Mouse (Mus musculus) midbrain, embryonic 13.5 days (tissue): ENCODE measurements around the gene Tmem163. TPM values are rescaled to one million over a fixed set of nuclear protein-coding genes. Genes with fewer than 3 reads are reported as not detected.

Source experiments
- ATAC-seq: fragments of 200-750 bp; cut with Nextera tagmentation; 2 replicates; pipeline ENCODE4 v1.8.0; 2017; ENCODE audit warnings: mild to moderate bottlenecking, moderate TSS enrichment, moderate library complexity
- H3K27ac ChIP-seq: fragments of 300-500 bp; sonication (generic); 2 replicates; pipeline ENCODE4 v1.5.1; 2015; ENCODE audit warnings: inconsistent platforms, mild to moderate bottlenecking, moderate library complexity
- H3K27me3 ChIP-seq: fragments of 300-500 bp; sonication (generic); 2 replicates; pipeline ENCODE4 v1.6.1; 2015; ENCODE audit warnings: mild to moderate bottlenecking, inconsistent platforms
- H3K36me3 ChIP-seq: fragments of 300-500 bp; sonication (generic); 2 replicates; pipeline ENCODE4 v1.6.1; 2015; ENCODE audit warnings: mild to moderate bottlenecking, inconsistent platforms
- H3K4me1 ChIP-seq: fragments of 300-500 bp; sonication (generic); replicated peaks from 2 replicates; pipeline ENCODE4 v1.6.1; 2015; ENCODE audit warnings: inconsistent platforms
- H3K4me2 ChIP-seq: fragments of 300-500 bp; sonication (generic); replicated peaks from 2 replicates; pipeline ENCODE4 v1.6.1; 2015; ENCODE audit warnings: moderate library complexity, mild to moderate bottlenecking, inconsistent platforms
- H3K4me3 ChIP-seq: fragments of 300-500 bp; sonication (generic); replicated peaks from 2 replicates; pipeline ENCODE4 v1.5.1; 2015; ENCODE audit warnings: mild to moderate bottlenecking, inconsistent platforms
- H3K9ac ChIP-seq: fragments of 300-500 bp; sonication (generic); replicated peaks from 2 replicates; pipeline ENCODE4 v1.6.1; 2015; ENCODE audit warnings: mild to moderate bottlenecking, inconsistent platforms
- H3K9me3 ChIP-seq: fragments of 300-500 bp; sonication (generic); 2 replicates; pipeline ENCODE4 v1.6.1; 2016; ENCODE audit warnings: mild to moderate bottlenecking, inconsistent platforms
- WGBS: fragments of 180-500 bp; shearing (Covaris S2); methylation state at CpG from one replicate; pipeline ENCODE4 v1.1.7; 2015; 5-methylcytosine and 5-hydroxymethylcytosine counted together
- polyA plus RNA-seq: library from polyadenylated mRNA; unstranded; fragments of >200 nt; fragmentation: Nextera tagmentation; extraction: Ambion mirVana; gene quantifications from 2 replicates; pipeline ENCODE4 v1.2.1, GENCODE M21; 2015

Tmem163 gene
- polyA plus RNA-seq, 1 experiment from 2014 or later = 65.8 TPM

DNA sequence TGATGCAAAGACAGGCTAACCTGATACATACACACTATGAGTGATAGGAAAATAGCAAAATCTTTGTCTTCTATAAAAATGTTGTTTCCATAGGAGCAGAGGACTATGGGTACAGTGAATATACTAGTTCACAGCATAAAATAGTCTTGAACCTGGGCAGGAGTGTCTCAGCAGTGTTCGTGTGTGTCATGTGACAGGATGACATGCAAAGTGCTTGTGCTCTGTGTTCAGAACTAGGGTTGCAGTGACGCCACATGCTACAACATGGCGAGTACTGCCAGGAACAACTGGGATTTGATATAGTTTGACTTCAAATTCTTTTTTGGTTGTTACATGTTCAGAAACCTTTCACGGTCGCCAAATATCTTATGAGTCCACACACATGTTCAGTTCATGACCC lies 92.3 kb downstream of the Tmem163 start:
- Histone ChIP-seq H3K36me3 (no peaks in the 10 kb centered on the region), H3K9me3 (no peaks in the 10 kb centered on the region), H3K4me3 (no peak overlapping the region), H3K4me1 (no peaks in the 10 kb centered on the region), H3K4me2 (no peak overlapping the region), H3K27me3 (no peaks in the 10 kb centered on the region), H3K9ac (no peak overlapping the region), H3K27ac (no peak overlapping the region)
- 89% methylated on average over 5 of the region's 5 CpGs for WGBS
- ATAC-seq = no peak

GRCm38 (mm10) chr1:127586156-127586555 lies 93.2 kb downstream of the Tmem163 start:
- no peak for ATAC-seq
- no peak overlapping the region for H3K9ac ChIP-seq
- H3K27ac ChIP-seq = no peak overlapping the region
- H3K9me3 ChIP-seq = no peaks in the 10 kb centered on the region
- H3K4me3 ChIP-seq = no peak overlapping the region
- no peak overlapping the region for H3K4me2 ChIP-seq
- H3K36me3 ChIP-seq = no peaks in the 10 kb centered on the region
- no peaks in the 10 kb centered on the region for H3K4me1 ChIP-seq
- 88% methylated on average over 1 of the region's 1 CpGs for WGBS
- H3K27me3 ChIP-seq = no peaks in the 10 kb centered on the region

DNA sequence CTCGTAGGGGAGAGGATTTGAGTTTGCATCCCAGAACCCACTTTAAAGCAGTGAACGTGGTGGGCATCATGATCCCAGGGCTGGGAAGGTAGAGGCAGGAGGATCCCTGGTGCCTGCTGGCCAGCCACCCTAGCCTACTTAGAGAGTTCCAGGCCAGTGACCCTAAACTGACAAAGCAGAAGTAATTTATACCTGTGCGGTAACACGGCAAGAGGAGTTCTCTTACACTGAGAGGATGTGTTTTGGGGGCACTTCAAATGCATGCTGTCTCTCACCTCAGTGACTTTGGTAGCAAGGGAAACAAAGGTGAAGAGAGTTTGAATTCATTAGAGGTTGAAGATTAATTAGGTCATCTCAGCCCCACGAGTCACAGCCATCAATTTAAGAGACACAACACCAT lies 101.4 kb downstream of the Tmem163 start:
- Histone ChIP-seq H3K4me3 (no peak overlapping the region), H3K27ac (no peak overlapping the region), H3K9ac (no peak overlapping the region), H3K4me2 (no peak overlapping the region), H3K36me3 (no peaks in the 10 kb centered on the region), H3K4me1 (peaks cover 31% of the 10 kb centered on the region), H3K27me3 (no peaks in the 10 kb centered on the region), H3K9me3 (no peaks in the 10 kb centered on the region)
- WGBS = 68% methylated on average over 5 of the region's 5 CpGs
- ATAC-seq = no peak

DNA sequence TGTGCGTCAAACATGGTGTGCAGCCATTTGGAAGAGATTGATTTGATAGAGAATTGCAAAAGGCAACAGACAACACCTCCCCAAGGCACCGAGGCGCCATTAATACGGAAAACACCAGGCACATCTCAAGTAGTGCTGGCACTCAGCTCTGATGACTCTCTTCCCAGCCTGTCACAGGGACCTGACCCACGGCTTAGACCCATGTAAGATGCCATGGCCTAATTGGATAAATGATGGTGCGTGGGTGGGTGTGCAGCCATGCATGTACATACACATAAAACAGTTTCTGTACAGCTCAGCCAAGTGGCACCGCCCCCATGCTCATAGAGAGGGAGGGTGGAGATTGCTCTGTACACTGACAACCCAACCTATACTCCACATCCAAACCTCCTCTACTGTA lies 102.3 kb downstream of the Tmem163 start:
- WGBS = 41% methylated on average over 7 of the region's 7 CpGs
- Histone ChIP-seq H3K4me1 (peaks cover 31% of the 10 kb centered on the region), H3K27ac (peak overlapping the region; percentile 15; the same call in 1 of the 2 replicates), H3K9ac (no peak overlapping the region), H3K9me3 (no peaks in the 10 kb centered on the region), H3K36me3 (no peaks in the 10 kb centered on the region), H3K4me3 (no peak overlapping the region), H3K4me2 (peak overlapping the region; percentile 16; the same call in 1 of the 2 replicates), H3K27me3 (no peaks in the 10 kb centered on the region)
- peak; percentile 75 for ATAC-seq

DNA sequence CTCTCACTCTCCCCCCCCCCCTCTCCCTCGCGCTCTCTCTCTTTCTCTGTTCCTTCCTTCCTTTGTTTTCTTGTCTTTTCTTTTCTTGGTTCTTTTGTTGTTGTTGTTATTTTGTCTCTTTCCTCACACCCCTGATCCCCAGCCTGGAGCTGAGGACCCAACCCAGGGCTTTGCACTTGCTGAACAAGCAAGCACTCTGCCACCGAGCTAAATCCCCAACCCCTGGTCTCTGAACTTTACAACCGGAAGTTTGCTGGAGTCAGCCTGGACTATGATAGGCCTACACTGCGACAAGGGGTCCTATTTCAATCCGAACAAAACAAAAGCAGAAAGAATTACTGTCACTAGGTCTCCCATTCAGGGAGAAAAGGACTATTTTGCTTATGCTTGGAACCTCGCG lies 102.8 kb downstream of the Tmem163 start:
- H3K27me3 ChIP-seq = no peaks in the 10 kb centered on the region
- peak; percentile 54 for ATAC-seq
- H3K4me2 ChIP-seq = peak overlapping the region; percentile 16; the same call in 1 of the 2 replicates
- 15% methylated on average over 8 of the region's 8 CpGs for WGBS
- H3K4me1 ChIP-seq = peaks cover 31% of the 10 kb centered on the region
- no peaks in the 10 kb centered on the region for H3K9me3 ChIP-seq
- no peaks in the 10 kb centered on the region for H3K36me3 ChIP-seq
- no peak overlapping the region for H3K9ac ChIP-seq
- H3K27ac ChIP-seq = peak overlapping the region; percentile 30; the same call in 1 of the 2 replicates
- no peak overlapping the region for H3K4me3 ChIP-seq

GRCm38 (mm10) chr1:127576143-127576542 lies 103.2 kb downstream of the Tmem163 start:
- peak; percentile 60 for ATAC-seq

GRCm38 (mm10) chr1:127575692-127576091 lies 103.7 kb downstream of the Tmem163 start:
- Histone ChIP-seq H3K27me3 (no peaks in the 10 kb centered on the region), H3K27ac (0 out of 2 replicates have a peak overlapping the region, but pooled peaks have one; percentile 30), H3K36me3 (no peaks in the 10 kb centered on the region), H3K4me2 (no peak overlapping the region), H3K9me3 (no peaks in the 10 kb centered on the region), H3K4me1 (peaks cover 31% of the 10 kb centered on the region), H3K4me3 (no peak overlapping the region), H3K9ac (no peak overlapping the region)
- WGBS = 4% methylated on average over 4 of the region's 4 CpGs
- ATAC-seq = peak; percentile 49

More at GRCm38 (mm10) chr1:127576143-127576542, 103.2 kb downstream of the Tmem163 start:
- 0 out of 2 replicates have a peak overlapping the region, but pooled peaks have one; percentile 12 for H3K9ac ChIP-seq
- H3K36me3 ChIP-seq = no peaks in the 10 kb centered on the region
- H3K9me3 ChIP-seq = no peaks in the 10 kb centered on the region
- no peaks in the 10 kb centered on the region for H3K27me3 ChIP-seq
- H3K4me2 ChIP-seq = no peak overlapping the region
- H3K4me1 ChIP-seq = peaks cover 31% of the 10 kb centered on the region
- no peak overlapping the region for H3K4me3 ChIP-seq
- H3K27ac ChIP-seq = 0 out of 2 replicates have a peak overlapping the region, but pooled peaks have one; percentile 30
- WGBS = 12% methylated on average over 3 of the region's 3 CpGs

DNA sequence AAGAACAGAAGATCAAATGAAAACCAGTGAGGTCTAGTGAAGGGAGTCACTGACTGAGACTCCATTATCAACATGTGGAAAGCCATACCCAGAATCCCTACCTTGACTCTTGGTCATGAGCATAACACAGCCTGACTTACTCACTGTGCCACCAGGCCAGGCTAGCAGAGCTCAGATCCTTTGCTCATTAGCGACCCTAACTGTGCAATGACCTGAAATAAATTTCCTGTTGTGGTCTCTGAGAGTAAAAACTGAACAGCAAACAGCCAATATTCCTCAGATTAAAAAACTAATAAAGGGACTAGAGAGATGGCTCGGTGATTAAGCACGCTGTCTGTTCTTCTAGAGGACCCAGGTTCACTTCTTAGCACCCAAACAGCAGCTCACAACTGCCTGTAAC lies 106.2 kb downstream of the Tmem163 start:
- Histone ChIP-seq H3K36me3 (no peaks in the 10 kb centered on the region), H3K4me1 (peaks cover 31% of the 10 kb centered on the region), H3K27ac (no peak overlapping the region), H3K27me3 (no peaks in the 10 kb centered on the region), H3K9me3 (no peaks in the 10 kb centered on the region; the same call in 1 of the 2 replicates), H3K4me2 (no peak overlapping the region), H3K4me3 (no peak overlapping the region), H3K9ac (no peak overlapping the region)
- no peak for ATAC-seq
- 67% methylated on average over 3 of the region's 3 CpGs for WGBS

GRCm38 (mm10) chr1:127568641-127569040 lies 110.7 kb downstream of the Tmem163 start:
- 84% methylated on average over 3 of the region's 3 CpGs for WGBS
- no peaks in the 10 kb centered on the region for H3K27me3 ChIP-seq
- no peaks in the 10 kb centered on the region for H3K36me3 ChIP-seq
- H3K4me1 ChIP-seq = peaks cover 6% of the 10 kb centered on the region
- no peak for ATAC-seq
- no peaks in the 10 kb centered on the region; the same call in 1 of the 2 replicates for H3K9me3 ChIP-seq
- H3K4me3 ChIP-seq = no peak overlapping the region
- no peak overlapping the region for H3K9ac ChIP-seq
- no peak overlapping the region for H3K4me2 ChIP-seq
- H3K27ac ChIP-seq = no peak overlapping the region

- Histone ChIP-seq H3K36me3 (0 out of 2 replicates have a peak, but pooled peaks cover 2% of the 10 kb centered on the region), H3K4me3 (no peak overlapping the region), H3K4me2 (no peak overlapping the region), H3K27ac (peak overlapping the region; percentile 84), H3K27me3 (no peaks in the 10 kb centered on the region), H3K9me3 (peaks cover 5% of the 10 kb centered on the region; the same call in 1 of the 2 replicates), H3K4me1 (peaks cover 16% of the 10 kb centered on the region), H3K9ac (no peak overlapping the region)
- 30% methylated on average over 2 of the region's 2 CpGs for WGBS
- ATAC-seq = peak; percentile 88
Measured at GRCm38 (mm10) chr1:127556486-127556845, 122.9 kb downstream of the Tmem163 start.

DNA sequence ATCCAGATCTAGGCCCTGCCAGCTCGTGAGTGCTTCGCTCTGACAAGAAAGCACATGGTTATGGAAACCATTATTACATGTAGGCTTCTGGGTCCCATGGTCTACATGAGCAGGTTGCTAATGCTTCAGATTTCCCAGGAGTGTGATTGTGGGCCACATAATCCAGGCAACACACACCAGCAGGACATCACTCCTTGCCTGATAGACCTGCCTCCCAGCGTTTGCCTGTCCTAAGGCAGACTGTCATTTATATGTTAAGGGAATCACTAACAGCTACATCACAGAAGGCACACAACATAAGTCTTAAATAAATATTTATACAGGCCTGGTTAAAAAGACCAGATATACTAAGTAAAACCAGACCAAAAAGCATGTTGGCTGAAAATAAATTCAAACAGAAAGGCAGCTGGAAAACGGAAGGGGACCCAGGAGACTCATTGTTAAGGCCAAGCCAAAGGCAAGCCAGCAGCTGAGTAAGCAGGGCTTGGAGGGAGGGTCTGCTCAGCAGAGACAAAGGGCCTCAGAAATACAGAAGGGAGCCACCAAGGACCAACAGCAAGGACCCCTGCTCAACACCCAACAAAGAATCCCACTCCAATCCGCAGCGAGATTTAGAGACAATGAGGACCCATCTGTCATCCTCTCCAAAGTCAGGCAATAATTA lies 123.4 kb downstream of the Tmem163 start:
- Histone ChIP-seq H3K4me1 (peaks cover 16% of the 10 kb centered on the region), H3K36me3 (0 out of 2 replicates have a peak, but pooled peaks cover 2% of the 10 kb centered on the region), H3K9ac (no peak overlapping the region), H3K9me3 (peaks cover 5% of the 10 kb centered on the region; the same call in 1 of the 2 replicates), H3K27ac (peak overlapping the region; percentile 84), H3K4me2 (no peak overlapping the region), H3K27me3 (no peaks in the 10 kb centered on the region), H3K4me3 (no peak overlapping the region)
- WGBS = 39% methylated on average over 6 of the region's 6 CpGs
- peak; percentile 95 for ATAC-seq

DNA sequence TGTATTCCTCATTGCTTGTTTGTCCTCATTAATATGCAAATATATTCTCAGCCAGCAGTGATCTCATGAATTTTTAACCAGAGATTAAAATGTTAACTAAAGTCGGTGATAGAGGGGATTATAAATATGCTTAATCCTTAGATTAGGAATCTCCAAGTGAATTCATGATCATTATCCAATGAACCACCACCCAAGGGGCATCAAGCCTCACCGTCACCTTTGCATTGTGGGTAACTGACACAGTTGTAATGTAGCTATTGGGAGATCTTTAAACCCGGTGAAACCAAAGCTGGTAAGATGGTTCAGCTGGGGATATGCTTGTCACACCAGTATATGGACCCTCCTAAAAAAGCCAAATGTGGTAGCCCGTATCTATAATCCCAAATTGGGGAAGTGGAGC lies 131.3 kb downstream of the Tmem163 start:
- Histone ChIP-seq H3K27me3 (peaks cover 2% of the 10 kb centered on the region; the same call in 1 of the 2 replicates), H3K4me2 (no peak overlapping the region), H3K27ac (no peak overlapping the region), H3K36me3 (peaks cover 2% of the 10 kb centered on the region; the same call in 1 of the 2 replicates), H3K9me3 (no peaks in the 10 kb centered on the region), H3K4me1 (0 out of 2 replicates have a peak, but pooled peaks cover 13% of the 10 kb centered on the region), H3K4me3 (no peak overlapping the region), H3K9ac (no peak overlapping the region)
- peak; percentile 74 for ATAC-seq
- WGBS = 19% methylated on average over 4 of the region's 4 CpGs
